ENCODE assay signal across 34 mouse cellular contexts in genomic region chr2:172217886-172218285, GRCm38 (mm10). TPM values are rescaled to one million over a fixed set of nuclear protein-coding genes. Genes with fewer than 3 reads are reported as not detected.
"Had no signal": no experiment of that assay in that cellular context is flagged by ENCODE, and none has a peak within 500 bp of the region (broad histone marks: within the 10 kb centered on the region; RNA-seq: fewer than 3 reads in every experiment).

No protein-coding gene starts in this region.

- DNase-seq: gastrocnemius, postnatal 10 days; gastrocnemius, postnatal 25 days; heart, postnatal 4 days; kidney, adult 18-20 months; kidney, adult 8-10 months; kidney, postnatal 10 days; kidney, postnatal 25 days; kidney, postnatal 4 days; liver; liver, embryonic 13.5 days had no signal

- H3K9me3 ChIP-seq: heart, embryonic 13.5 days; heart, embryonic 15.5 days; hindbrain, embryonic 10.5 days; hindbrain, embryonic 12.5 days; intestine, embryonic 15.5 days; limb, embryonic 10.5 days; limb, embryonic 12.5 days; liver, embryonic 13.5 days; liver, embryonic 15.5 days had no signal

- H3K4me3 ChIP-seq: heart, embryonic 13.5 days; heart, embryonic 15.5 days; hindbrain, embryonic 10.5 days; hindbrain, embryonic 12.5 days; intestine, embryonic 15.5 days; layer of hippocampus, adult 2 months; left cerebral cortex, adult 2 months; limb, embryonic 10.5 days; limb, embryonic 12.5 days; liver, embryonic 13.5 days; liver, embryonic 15.5 days had no signal

- H3K4me1 ChIP-seq: hindbrain, embryonic 12.5 days; intestine, embryonic 15.5 days; limb, embryonic 12.5 days; liver, embryonic 13.5 days; liver, embryonic 15.5 days had no signal

- H3K27ac ChIP-seq: heart, embryonic 13.5 days; heart, embryonic 15.5 days; hindbrain, embryonic 10.5 days; hindbrain, embryonic 12.5 days; hindbrain, embryonic 14.5 days; intestine, embryonic 15.5 days; layer of hippocampus, adult 2 months; left cerebral cortex, adult 2 months; limb, embryonic 10.5 days; limb, embryonic 12.5 days; liver, embryonic 13.5 days; liver, embryonic 15.5 days had no signal

- H3K4me2 ChIP-seq: heart, embryonic 11.5 days; heart, embryonic 13.5 days; heart, embryonic 15.5 days; hindbrain, embryonic 12.5 days; hindbrain, embryonic 14.5 days; intestine, embryonic 15.5 days; limb, embryonic 12.5 days; liver, embryonic 11.5 days; liver, embryonic 13.5 days; liver, embryonic 15.5 days had no signal

- ATAC-seq: hindbrain, embryonic 16.5 days; inflammation-experienced regulatory T-cells, adult 6 months; intestine, embryonic 15.5 days; intestine, postnatal 0 days had no signal

- H3K36me3 ChIP-seq: heart, embryonic 13.5 days; heart, embryonic 15.5 days; hindbrain, embryonic 10.5 days; hindbrain, embryonic 12.5 days; intestine, embryonic 15.5 days; limb, embryonic 10.5 days; limb, embryonic 12.5 days; liver, embryonic 13.5 days; liver, embryonic 15.5 days had no signal

- H3K9ac ChIP-seq: heart, embryonic 13.5 days; heart, embryonic 15.5 days; hindbrain, embryonic 12.5 days; hindbrain, embryonic 14.5 days; intestine, embryonic 15.5 days; limb, embryonic 12.5 days; liver, embryonic 13.5 days; liver, embryonic 15.5 days had no signal

- H3K27me3 ChIP-seq: hindbrain, embryonic 12.5 days; liver, embryonic 13.5 days had no signal

RNA-seq across cellular contexts. Expression of gene Mc3r, which starts 30.4 kb away (rescaled TPM):
- total RNA-seq: gastrocnemius, adult 18-20 months; gastrocnemius, postnatal 10 days; gastrocnemius, postnatal 25 days; gastrocnemius, postnatal 4 days; granulocyte monocyte progenitor cell, adult 5-6 weeks; heart, adult 8-10 months; heart, postnatal 25 days; heart, postnatal 4 days; layer of hippocampus, adult 2 months had no signal
- polyA plus RNA-seq: heart, embryonic 13.5 days; heart, embryonic 15.5 days; heart, postnatal 0 days; hindbrain, embryonic 10.5 days; hindbrain, embryonic 12.5 days; inflammation-experienced regulatory T-cells, adult 6 months; intestine, embryonic 15.5 days; intestine, postnatal 0 days; kidney, embryonic 14.5 days; kidney, embryonic 16.5 days; limb, embryonic 10.5 days; limb, embryonic 12.5 days had no signal
